In genomic region chr16:29714612-29715127, GRCm38 (mm10) we compare ENCODE assay signal across 8 mouse cellular contexts.
A peak's percentile ranks its signal among the peaks of the same experiment; 100 is the strongest.
DNase-seq lines count a peak whose midpoint lies in the region; ATAC-seq and TF ChIP-seq lines count a peak whose summit lies in the region.

No protein-coding gene starts in this region.

- 40% methylated on average over 10 of the region's 10 CpGs for WGBS in embryonic facial prominence, embryonic 14.5 days
- WGBS in liver, embryonic 11.5 days, result 61% methylated on average over 10 of the region's 10 CpGs

- no peak overlapping the region for H3K27ac ChIP-seq in left cerebral cortex, adult 2 months
- no peak overlapping the region for H3K27ac ChIP-seq in embryonic facial prominence, embryonic 14.5 days (replicated peaks; ENCODE audit: low read depth, low read length)
- H3K27ac ChIP-seq in liver, embryonic 11.5 days (ENCODE audit: low read depth, low read length), result no peak overlapping the region

- no peak overlapping the region for H3K4me2 ChIP-seq in embryonic facial prominence, embryonic 14.5 days (ENCODE audit: low read depth, low read length)
- no peak overlapping the region for H3K4me2 ChIP-seq in liver, embryonic 11.5 days

- ATAC-seq in embryonic facial prominence, embryonic 14.5 days (ENCODE audit: low read depth), result peak; percentile 32; the same call in 1 of the 2 replicates
- no peak for ATAC-seq in liver, embryonic 11.5 days (replicated peaks; ENCODE audit: low FRiP score)
- ATAC-seq in inflammation-experienced regulatory T-cells, adult 6 months, result no peak

- H3K9me3 ChIP-seq in embryonic facial prominence, embryonic 14.5 days (ENCODE audit: control insufficient read depth, low read length), result no peaks in the 10 kb centered on the region
- H3K9me3 ChIP-seq in liver, embryonic 11.5 days (ENCODE audit: control insufficient read depth, low read length), result no peaks in the 10 kb centered on the region

- intact Hi-C loops in left cerebral cortex, postnatal 4 days (cut with DNase I), result no loop called here
- intact Hi-C loops in left cerebral cortex, adult 2 months (cut with DNase I), result no loop called here
- intact Hi-C loops in heart, postnatal 14 days (cut with DNase I), result loop anchor here (5.0 kb wide), 1 partner anchor 72 kb away; no protein-coding TSS in a partner anchor

- no peaks in the 10 kb centered on the region for H3K27me3 ChIP-seq in embryonic facial prominence, embryonic 14.5 days (replicated peaks; ENCODE audit: control insufficient read depth, insufficient read depth, low read length)
- no peaks in the 10 kb centered on the region for H3K27me3 ChIP-seq in liver, embryonic 11.5 days (replicated peaks; ENCODE audit: control insufficient read depth, insufficient read depth, low read length)

- peaks cover 25% of the 10 kb centered on the region for H3K4me1 ChIP-seq in embryonic facial prominence, embryonic 14.5 days (ENCODE audit: control insufficient read depth, insufficient read depth, low read length)
- no peaks in the 10 kb centered on the region for H3K4me1 ChIP-seq in liver, embryonic 11.5 days (replicated peaks; ENCODE audit: control insufficient read depth, insufficient read depth, low read length)

- peak; percentile 96 for DNase-seq in left cerebral cortex, postnatal 4 days
- no peak for DNase-seq in left cerebral cortex, adult 2 months (ENCODE audit: extremely low spot score in 1 of 2, low spot score in 2 of 2)
- peak; percentile 84 for DNase-seq in adrenal gland, adult 2 months
- peak; percentile 67 for DNase-seq in embryonic facial prominence, embryonic 14.5 days (ENCODE audit: low spot score)
- DNase-seq in heart, postnatal 14 days, result peak; percentile 73 to 78
- DNase-seq in thymus, postnatal 10 days (ENCODE audit: low spot score in 2 of 2), result no peak
- DNase-seq in liver, embryonic 11.5 days (ENCODE audit: low spot score), result no peak

- no peak overlapping the region for H3K9ac ChIP-seq in embryonic facial prominence, embryonic 14.5 days (ENCODE audit: low read depth, low read length)
- H3K9ac ChIP-seq in liver, embryonic 11.5 days (ENCODE audit: low read depth, low read length), result no peak overlapping the region

- H3K36me3 ChIP-seq in embryonic facial prominence, embryonic 14.5 days (ENCODE audit: control insufficient read depth, insufficient read depth, low read length), result no peaks in the 10 kb centered on the region
- no peaks in the 10 kb centered on the region for H3K36me3 ChIP-seq in liver, embryonic 11.5 days (ENCODE audit: control insufficient read depth, insufficient read depth, low read length)

- H3K4me3 ChIP-seq in left cerebral cortex, adult 2 months, result no peak overlapping the region
- no peak overlapping the region for H3K4me3 ChIP-seq in embryonic facial prominence, embryonic 14.5 days (ENCODE audit: low read depth, low read length)
- no peak overlapping the region for H3K4me3 ChIP-seq in liver, embryonic 11.5 days (ENCODE audit: low read depth, low read length)

- TF ChIP-seq CTCF in left cerebral cortex, adult 2 months (IDR thresholded peaks at IDR 0.05), result no peak

Comparison
In these comparisons a context has a peak if more than half of its experiments do, and no peak if none do; other contexts are left out.
1. DNase-seq: peak in left cerebral cortex, postnatal 4 days (single experiment), adrenal gland, adult 2 months (single experiment), embryonic facial prominence, embryonic 14.5 days (single experiment) and heart, postnatal 14 days (2 of 2); none in left cerebral cortex, adult 2 months (0 of 2), thymus, postnatal 10 days (0 of 2) and liver, embryonic 11.5 days (single experiment).